Mouse (Mus musculus) hindbrain, embryonic 16.5 days (tissue): ENCODE results near the gene Olfr1381. TPM values are rescaled to one million over a fixed set of nuclear protein-coding genes. Genes with fewer than 3 reads are reported as not detected.
"Not testable (repeated sequence)": the region's sequence is repeated elsewhere in the genome, so short reads cannot be mapped to it uniquely, and the experiment has no call there.

Experiments
- ATAC-seq: fragments of 200-750 bp; cut with Nextera tagmentation; 2 replicates; pipeline ENCODE4 v1.8.0; 2017; ENCODE audit warnings: moderate TSS enrichment, moderate library complexity
- H3K27ac ChIP-seq: fragments of 300-500 bp; sonication (generic); 2 replicates; pipeline ENCODE4 v1.5.1; 2014; ENCODE audit warnings: low read depth, mild to moderate bottlenecking, control low read depth, low read length, moderate library complexity
- H3K27me3 ChIP-seq: fragments of 300-500 bp; sonication (generic); replicated peaks from 2 replicates; pipeline ENCODE4 v1.6.1; 2014; ENCODE audit warnings: low read length; ENCODE audit not compliant: control insufficient read depth, insufficient read depth
- H3K36me3 ChIP-seq: fragments of 300-500 bp; sonication (generic); 2 replicates; pipeline ENCODE4 v1.6.1; 2014; ENCODE audit warnings: mild to moderate bottlenecking, low read length, moderate library complexity, mixed read lengths; ENCODE audit not compliant: control insufficient read depth, insufficient read depth
- H3K4me1 ChIP-seq: fragments of 300-500 bp; sonication (generic); 2 replicates; pipeline ENCODE4 v1.6.1; 2014; ENCODE audit warnings: low read depth, low read length; ENCODE audit not compliant: control insufficient read depth, insufficient read depth
- H3K4me2 ChIP-seq: fragments of 300-500 bp; sonication (generic); 2 replicates; pipeline ENCODE4 v1.6.1; 2014; ENCODE audit warnings: mild to moderate bottlenecking, low read length, control low read depth, moderate library complexity
- H3K4me3 ChIP-seq: fragments of 300-500 bp; sonication (generic); 2 replicates; pipeline ENCODE4 v1.5.1; 2014; ENCODE audit warnings: mild to moderate bottlenecking, low read length, control low read depth, moderate library complexity
- H3K9ac ChIP-seq: fragments of 300-500 bp; sonication (generic); 2 replicates; pipeline ENCODE4 v1.6.1; 2014; ENCODE audit warnings: low read depth, mild to moderate bottlenecking, control low read depth, low read length, moderate library complexity
- H3K9me3 ChIP-seq: fragments of 300-500 bp; sonication (generic); 2 replicates; pipeline ENCODE4 v1.6.1; 2014; ENCODE audit warnings: mild to moderate bottlenecking, low read length, moderate library complexity; ENCODE audit not compliant: control insufficient read depth
- WGBS: fragments of 180-500 bp; shearing (Covaris S2); extraction: QIAGEN DNeasy Blood & Tissue Kit; methylation state at CpG from one replicate; pipeline ENCODE4 v1.1.7; 2014; 5-methylcytosine and 5-hydroxymethylcytosine counted together
- polyA plus RNA-seq: library from polyadenylated mRNA; unstranded; fragments of >200 nt; fragmentation: Nextera tagmentation; extraction: Ambion mirVana; gene quantifications from 2 replicates; pipeline ENCODE4 v1.2.1, GENCODE M21; 2015

The Olfr1381 gene
- polyA plus RNA-seq = not detected in 2 replicates

DNA sequence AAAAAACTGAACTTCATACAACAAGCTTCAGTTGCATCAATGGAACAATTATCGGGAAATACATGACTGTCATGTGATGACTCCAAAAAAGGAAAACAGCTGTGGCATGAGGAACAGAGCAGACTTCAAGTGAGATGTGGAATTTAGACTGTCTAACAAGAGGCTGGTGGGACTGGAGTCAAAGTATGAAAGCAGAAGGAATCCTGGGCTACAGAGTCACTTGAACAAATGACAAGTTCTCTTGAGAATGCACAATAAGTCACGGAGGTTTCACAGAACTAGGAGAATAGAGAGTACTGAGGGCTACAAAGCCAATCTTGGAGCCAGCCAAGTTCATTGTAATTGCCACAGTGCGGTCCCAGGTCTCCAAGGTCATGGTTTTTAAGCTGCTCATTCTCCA is at the start of gene Olfr1381:
Olfr1381 (plus strand) TSS at position 301 of the 400 bp plus-strand sequence.
- not testable (repeated sequence) for H3K27me3 ChIP-seq, H3K27ac ChIP-seq, H3K36me3 ChIP-seq, ATAC-seq, H3K4me1 ChIP-seq, H3K9me3 ChIP-seq, H3K4me2 ChIP-seq, H3K9ac ChIP-seq, H3K4me3 ChIP-seq
- 49% methylated on average over 3 of the region's 3 CpGs for WGBS

DNA sequence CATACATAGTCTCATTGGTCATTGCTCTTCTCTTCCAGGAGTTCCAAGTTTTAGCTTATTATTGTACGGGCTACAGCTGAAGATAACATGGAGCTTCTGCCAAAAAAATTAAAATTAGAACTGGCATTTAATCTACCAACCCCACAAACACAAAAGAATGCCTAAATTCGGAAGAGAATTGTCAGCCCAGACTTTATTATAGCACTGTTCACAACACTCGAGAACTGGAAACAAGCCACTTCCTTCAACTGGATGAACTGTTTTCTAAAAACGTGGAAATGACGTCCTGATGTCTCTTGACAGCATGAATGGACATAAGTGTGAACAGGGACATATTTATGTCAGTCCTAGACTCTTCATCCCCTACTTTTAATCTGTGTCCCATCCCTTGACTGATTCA is 25.2 kb upstream of the Olfr1381 start:
- Histone ChIP-seq H3K4me2 (no peak overlapping the region), H3K27me3 (no peaks in the 10 kb centered on the region), H3K9ac (no peak overlapping the region), H3K9me3 (no peaks in the 10 kb centered on the region), H3K36me3 (no peaks in the 10 kb centered on the region), H3K27ac (no peak overlapping the region), H3K4me1 (no peaks in the 10 kb centered on the region), H3K4me3 (no peak overlapping the region)
- no peak for ATAC-seq
- 75% methylated on average over 5 of the region's 5 CpGs for WGBS

DNA sequence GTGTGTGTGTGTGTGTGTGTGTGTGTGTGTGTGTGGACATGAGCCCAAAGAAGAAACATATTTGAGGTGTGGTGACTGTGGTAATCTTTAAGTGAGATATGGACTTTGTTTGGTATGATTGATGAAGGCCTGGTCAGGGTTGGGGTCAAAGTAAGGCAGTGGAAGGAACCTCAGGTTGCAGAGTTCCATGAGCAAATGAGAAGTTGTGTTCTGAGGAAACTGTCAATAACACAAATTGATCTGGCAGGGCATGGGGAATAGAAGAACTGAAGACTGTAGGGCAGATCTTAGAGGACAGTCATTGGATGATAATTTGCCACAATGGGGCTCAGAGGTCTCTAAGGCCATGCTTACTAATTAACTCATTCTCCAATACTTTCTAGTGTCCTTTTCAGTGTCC is 23.9 kb upstream of the Olfr1381 start, which contains the start of gene Olfr1383:
Olfr1383 (plus strand) TSS at position 301 of the 400 bp plus-strand sequence.
- Histone ChIP-seq H3K4me3 (no peak within 1 kb of the TSS), H3K4me2 (no peak within 1 kb of the TSS), H3K9ac (no peak within 1 kb of the TSS), H3K36me3 (no peaks in the 10 kb centered on the region), H3K9me3 (no peaks in the 10 kb centered on the region), H3K27me3 (no peaks in the 10 kb centered on the region), H3K4me1 (no peaks in the 10 kb centered on the region), H3K27ac (no peak within 1 kb of the TSS)
- no peak for ATAC-seq

DNA sequence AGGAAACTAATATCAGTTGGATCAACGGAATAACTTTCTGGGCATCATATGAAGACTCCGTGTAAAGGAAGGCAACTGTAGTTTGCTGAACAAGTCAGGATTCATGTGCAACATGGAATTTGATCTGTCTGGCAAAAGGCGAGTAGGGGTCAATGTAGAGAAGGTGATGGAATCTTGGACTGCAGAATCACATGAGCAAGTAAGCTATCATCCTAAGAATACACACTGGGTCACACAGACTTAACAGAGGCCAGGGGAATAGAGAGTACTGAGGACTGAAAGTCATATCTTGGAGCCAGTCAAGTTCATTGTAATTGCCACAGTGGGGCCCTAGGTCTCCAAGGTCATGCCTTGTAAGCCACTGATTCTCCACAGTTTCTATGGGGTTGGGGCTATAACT is 15.3 kb upstream of the Olfr1381 start, which contains the start of gene Olfr1382:
Olfr1382 (plus strand) TSS at position 301 of the 400 bp plus-strand sequence.
- Histone ChIP-seq H3K36me3 (no peaks in the 10 kb centered on the region), H3K9ac (no peak within 1 kb of the TSS), H3K27me3 (no peaks in the 10 kb centered on the region), H3K27ac (no peak within 1 kb of the TSS), H3K4me1 (no peaks in the 10 kb centered on the region), H3K4me3 (no peak within 1 kb of the TSS), H3K4me2 (no peak within 1 kb of the TSS), H3K9me3 (no peaks in the 10 kb centered on the region)
- no peak for ATAC-seq
- WGBS = 82% methylated on average over 3 of the region's 3 CpGs

DNA sequence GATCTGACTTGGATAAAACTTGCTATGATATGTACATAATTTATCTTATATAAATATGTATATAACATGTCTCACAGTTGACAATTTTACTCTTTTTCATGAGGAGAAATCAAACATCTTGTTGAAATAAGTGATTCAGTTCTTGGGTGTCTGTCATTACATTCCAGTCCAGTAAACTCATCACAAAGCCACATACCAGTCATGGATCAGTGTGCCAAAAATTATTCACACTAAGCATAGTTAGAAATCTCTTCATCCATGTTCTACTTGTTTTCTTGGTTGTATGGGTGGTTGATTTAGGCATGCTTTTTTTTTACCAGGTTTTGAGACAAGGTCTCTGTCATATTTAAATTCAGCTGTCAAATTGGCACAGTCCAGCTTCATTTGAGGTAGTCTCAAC is 10.5 kb upstream of the Olfr1381 start:
- no peak overlapping the region for H3K9ac ChIP-seq
- no peak for ATAC-seq

DNA sequence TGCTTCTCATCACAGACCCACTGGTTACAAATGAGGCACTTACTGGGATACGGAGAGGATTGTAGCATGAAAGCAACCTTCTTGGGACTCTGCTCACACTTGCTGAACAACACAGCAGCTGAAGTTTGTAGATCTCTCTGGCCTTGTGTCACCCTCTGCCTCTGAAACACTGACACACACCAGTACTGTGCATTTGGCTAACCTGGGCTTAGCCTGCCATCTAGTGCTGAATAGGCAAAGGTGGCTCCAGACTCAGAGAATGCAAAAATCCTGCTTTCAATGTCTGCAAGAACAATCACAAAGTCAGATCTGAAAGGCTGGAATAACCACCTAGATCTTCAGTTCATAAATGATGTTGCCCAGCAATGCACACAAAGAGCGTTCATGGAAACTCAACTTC is 6.6 kb upstream of the Olfr1381 start:
- H3K27ac ChIP-seq, H3K27me3 ChIP-seq, H3K4me2 ChIP-seq, H3K4me3 ChIP-seq, H3K9me3 ChIP-seq, H3K9ac ChIP-seq, H3K4me1 ChIP-seq, H3K36me3 ChIP-seq: not testable (repeated sequence)
- ATAC-seq = peak; percentile 87
- 93% methylated on average over 2 of the region's 2 CpGs for WGBS

More for the DNA sequence above, 10.5 kb upstream of the Olfr1381 start:
- H3K36me3 ChIP-seq = no peaks in the 10 kb centered on the region
- no peak overlapping the region for H3K4me2 ChIP-seq
- H3K4me3 ChIP-seq = no peak overlapping the region
- no peaks in the 10 kb centered on the region for H3K27me3 ChIP-seq
- no peak overlapping the region for H3K27ac ChIP-seq
- no peaks in the 10 kb centered on the region for H3K9me3 ChIP-seq
- H3K4me1 ChIP-seq = no peaks in the 10 kb centered on the region

DNA sequence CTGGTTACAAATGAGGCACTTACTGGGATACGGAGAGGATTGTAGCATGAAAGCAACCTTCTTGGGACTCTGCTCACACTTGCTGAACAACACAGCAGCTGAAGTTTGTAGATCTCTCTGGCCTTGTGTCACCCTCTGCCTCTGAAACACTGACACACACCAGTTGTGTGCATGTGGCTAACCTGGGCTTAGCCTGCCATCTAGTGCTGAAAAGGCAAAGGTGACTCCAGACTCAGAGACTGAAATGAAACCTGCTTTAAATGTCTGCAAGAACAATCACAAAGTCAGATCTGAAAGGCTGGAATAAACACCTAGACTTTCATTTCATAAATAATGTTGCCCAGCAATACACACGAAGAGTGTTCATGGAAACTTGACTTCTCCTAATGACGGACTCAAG is 10.8 kb downstream of the Olfr1381 start:
- not testable (repeated sequence) for ATAC-seq, H3K36me3 ChIP-seq, H3K4me3 ChIP-seq, H3K4me1 ChIP-seq, H3K9ac ChIP-seq, H3K27ac ChIP-seq, H3K4me2 ChIP-seq, H3K27me3 ChIP-seq, H3K9me3 ChIP-seq
- whole genome bisulfite sequencing = 80% methylated on average over 3 of the region's 3 CpGs

DNA sequence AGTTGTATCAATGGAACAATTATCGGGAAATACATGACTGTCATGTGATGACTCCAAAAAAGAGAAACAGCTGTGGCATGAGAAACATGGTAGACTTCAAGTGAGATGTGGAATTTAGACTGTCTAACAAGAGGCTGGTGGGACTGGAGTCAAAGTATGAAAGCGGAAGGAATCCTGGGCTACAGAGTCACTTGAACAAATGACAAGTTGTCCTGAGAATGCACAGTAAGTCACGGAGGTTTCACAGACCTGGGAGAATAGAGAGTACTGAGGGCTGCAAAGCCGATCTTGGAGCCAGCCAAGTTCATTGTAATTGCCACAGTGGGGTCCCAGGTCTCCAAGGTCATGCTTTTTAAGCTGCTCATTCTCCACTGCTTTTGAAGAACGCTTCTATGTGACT is 13.3 kb downstream of the Olfr1381 start, which contains the start of gene Olfr1380:
Olfr1380 (plus strand) TSS at position 301 of the 400 bp plus-strand sequence.
- H3K4me2 ChIP-seq, H3K27me3 ChIP-seq, H3K27ac ChIP-seq, ATAC-seq, H3K4me3 ChIP-seq, H3K4me1 ChIP-seq, H3K36me3 ChIP-seq, H3K9me3 ChIP-seq, H3K9ac ChIP-seq: not testable (repeated sequence)
- 57% methylated on average over 5 of the region's 5 CpGs for WGBS

DNA sequence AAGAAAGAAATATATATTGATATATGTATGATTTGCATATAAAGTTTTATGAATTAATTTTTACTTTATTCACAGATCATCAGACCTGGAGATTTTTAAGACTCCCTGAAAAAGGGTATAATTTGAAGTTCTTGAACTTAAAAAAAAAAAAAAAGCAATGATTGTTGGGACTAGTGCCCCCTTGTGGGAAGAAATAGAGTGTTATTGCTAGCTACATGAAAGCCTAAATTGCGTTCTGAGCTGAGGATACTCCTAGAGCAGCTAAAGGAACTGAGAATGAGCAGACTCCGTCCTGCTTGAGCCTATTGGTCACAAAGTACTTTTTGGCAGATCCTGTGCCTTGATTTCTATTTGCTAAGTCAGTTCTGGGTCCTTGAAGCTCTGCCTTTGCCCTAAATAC is 31.8 kb downstream of the Olfr1381 start:
- not testable (repeated sequence) for ATAC-seq

DNA sequence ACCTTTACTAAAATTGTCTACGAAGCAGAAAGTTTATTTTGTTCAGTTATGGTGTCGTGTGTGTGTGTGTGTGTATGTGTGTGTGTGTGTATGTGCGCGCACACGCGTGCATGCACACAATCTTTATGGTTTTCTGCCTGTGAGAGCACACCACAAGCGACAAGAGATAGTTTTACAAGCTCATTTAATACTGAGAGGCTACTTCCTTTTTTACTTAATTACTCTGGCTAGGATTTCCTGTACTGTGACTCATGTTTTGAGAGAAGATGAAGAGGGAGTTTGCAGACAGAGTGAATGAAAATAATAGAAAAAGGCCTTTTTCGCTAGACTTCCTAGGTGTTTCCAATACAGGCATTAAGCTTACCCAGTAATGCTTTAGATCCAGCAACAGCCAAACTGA is 37.2 kb downstream of the Olfr1381 start:
- not testable (repeated sequence) for H3K9ac ChIP-seq
- 88% methylated on average over 8 of the region's 8 CpGs for WGBS

More for the DNA sequence above, 31.8 kb downstream of the Olfr1381 start:
- not testable (repeated sequence) for H3K9me3 ChIP-seq, H3K4me2 ChIP-seq, H3K9ac ChIP-seq, H3K4me3 ChIP-seq, H3K27me3 ChIP-seq, H3K4me1 ChIP-seq, H3K36me3 ChIP-seq, H3K27ac ChIP-seq
- 50% methylated on average over 2 of the region's 2 CpGs for whole genome bisulfite sequencing

More for the DNA sequence above, 37.2 kb downstream of the Olfr1381 start:
- not testable (repeated sequence) for H3K27ac ChIP-seq, H3K4me2 ChIP-seq, H3K27me3 ChIP-seq, ATAC-seq, H3K36me3 ChIP-seq, H3K4me3 ChIP-seq, H3K4me1 ChIP-seq, H3K9me3 ChIP-seq
